Mouse (Mus musculus): ENCODE results near the gene Gm21969.

Gene Gm21969

DNA sequence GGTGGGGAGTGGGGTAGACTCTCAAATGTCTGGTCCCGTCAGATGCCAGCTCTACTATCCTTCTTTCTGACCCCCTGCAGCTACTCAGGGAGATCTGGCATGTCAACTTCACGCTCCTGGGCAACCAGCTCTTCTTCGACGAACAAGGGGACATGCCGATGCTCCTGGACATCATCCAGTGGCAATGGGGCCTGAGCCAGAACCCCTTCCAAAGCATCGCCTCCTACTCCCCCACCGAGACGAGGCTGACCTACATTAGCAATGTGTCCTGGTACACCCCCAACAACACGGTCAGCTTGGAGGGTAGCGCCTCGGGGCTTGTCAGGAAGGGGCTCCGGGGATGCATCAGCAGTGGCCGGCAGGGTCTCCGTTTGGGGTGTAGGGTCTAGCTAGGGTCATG, 58.9 kb downstream of the Gm21969 start:
- DNase-seq (ENCODE audit: low spot score) = no peak

- no peak for DNase-seq (ENCODE audit: low spot score)
Observed at GRCm38 (mm10) chr4:139667632-139668031, 64.6 kb downstream of the Gm21969 start.

DNA sequence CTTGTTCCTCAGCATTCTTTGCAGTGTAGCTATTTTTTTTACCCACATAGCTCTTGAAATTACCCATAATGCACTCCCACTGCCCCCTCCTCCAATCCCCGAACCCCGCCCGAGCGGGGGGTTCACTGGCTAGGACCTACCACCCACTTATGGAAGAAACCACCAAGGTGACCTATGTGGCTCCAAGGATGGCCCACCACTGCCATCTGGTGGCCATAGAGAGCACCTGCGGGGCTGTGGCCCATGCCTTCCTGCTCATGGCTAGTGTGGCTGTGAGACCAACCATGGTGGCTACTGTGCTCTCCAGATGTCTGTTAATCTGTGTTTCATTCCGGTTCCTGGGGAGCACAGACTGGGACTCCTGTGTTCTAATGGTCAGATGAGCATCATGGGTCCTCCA, 66.9 kb downstream of the Gm21969 start:
- DNase-seq (ENCODE audit: low spot score) = peak; percentile 50

DNA sequence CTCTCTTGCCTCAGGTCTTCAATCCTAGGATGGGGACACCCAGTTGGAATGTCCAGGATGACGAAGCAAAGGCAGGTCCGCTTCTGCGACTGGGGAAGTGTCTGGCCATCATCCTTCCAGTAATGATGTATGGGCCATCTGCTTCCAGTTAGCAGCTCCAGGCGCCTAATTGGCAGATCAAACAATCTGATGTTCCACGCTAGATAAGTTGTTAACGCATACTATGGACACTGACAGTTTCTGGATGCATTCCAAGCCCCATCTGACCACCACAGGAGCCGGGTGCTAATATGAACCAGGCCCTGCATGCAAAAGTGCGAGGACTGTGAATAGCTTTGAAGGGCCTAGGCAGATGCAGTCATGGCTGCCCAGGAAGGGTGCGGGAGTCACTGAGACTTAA, 72.7 kb downstream of the Gm21969 start:
- DNase-seq (ENCODE audit: low spot score) = no peak

DNA sequence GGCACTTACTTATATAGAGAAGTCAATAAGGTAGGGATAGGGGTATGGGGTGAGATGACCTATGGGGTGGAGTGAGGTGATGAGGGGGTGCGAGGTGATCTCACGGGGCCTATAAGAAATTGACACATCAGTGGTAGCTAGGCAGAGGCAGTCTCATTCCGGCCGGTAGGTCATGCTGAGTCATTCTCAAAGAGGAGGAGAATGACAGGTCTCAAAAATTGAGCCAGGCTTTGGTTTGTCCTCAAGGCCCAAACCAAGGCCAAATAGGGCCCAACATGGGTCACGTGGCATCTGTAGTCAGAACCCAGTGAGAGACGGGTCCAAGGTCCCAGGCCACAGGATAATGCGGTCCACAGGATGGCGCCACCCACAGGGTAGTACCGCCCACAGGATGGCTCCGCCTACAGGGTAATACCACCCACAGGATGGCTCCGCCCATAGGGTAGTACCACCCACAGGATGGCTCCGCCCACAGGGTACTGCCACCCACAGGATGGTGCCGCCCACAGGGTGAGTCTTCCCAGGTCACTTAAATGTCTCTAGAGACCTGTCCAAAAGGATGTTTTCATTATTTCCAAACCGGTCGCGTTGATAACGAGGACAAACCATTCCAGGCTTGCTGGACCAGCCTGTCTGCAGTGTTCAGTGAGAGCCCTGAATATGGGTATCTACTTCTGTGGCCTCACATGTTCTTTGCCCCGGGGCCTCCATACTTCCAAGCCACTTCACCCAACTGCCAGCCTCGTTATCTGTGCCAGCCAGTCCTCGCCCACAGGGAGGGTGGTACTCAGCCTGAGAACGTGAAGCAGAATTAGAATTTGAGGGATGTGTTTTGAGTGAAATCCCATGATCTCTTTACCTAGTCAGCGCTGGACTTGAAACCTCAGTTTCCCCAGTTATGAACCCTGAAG, 81.0 kb downstream of the Gm21969 start:
- no peak for DNase-seq (ENCODE audit: low spot score)

GRCm38 (mm10) chr4:139684639-139685017, 81.6 kb downstream of the Gm21969 start:
- DNase-seq (ENCODE audit: low spot score) = no peak

GRCm38 (mm10) chr4:139688058-139688457, 85.1 kb downstream of the Gm21969 start:
- DNase-seq (ENCODE audit: low spot score) = no peak

DNA sequence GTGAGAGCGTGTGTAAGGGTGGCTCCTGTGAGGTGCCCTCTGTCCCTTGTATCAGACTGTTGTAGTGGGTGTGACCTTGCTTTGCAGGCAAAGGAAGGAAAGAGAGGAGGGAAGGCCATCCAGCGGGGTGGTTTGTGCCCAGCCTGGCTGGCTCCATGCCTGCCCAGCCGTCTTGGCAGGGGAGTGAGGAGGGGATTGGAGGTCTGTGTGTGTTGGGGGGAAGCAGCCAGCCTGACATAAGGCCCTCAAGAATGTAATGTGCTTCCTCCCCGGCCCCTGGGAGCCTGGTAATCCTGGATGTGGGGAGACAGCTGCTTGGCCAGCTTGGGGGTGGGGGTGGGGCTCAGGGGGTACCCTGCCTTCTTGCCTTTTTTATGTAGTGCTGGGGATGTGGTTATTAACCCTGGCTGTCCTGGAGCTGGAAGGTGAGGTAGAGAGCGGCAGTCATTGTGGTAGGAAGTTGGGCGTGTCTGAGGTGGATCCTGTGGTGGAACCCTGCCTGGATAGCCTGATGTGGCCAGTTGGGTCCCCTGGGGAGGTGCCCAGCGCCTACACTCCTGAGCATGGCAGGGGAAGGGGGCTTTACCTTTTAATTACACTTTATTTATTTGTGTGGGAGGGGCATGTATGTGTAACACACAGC, 86.8 kb downstream of the Gm21969 start:
- no peak for DNase-seq (ENCODE audit: low spot score)

DNA sequence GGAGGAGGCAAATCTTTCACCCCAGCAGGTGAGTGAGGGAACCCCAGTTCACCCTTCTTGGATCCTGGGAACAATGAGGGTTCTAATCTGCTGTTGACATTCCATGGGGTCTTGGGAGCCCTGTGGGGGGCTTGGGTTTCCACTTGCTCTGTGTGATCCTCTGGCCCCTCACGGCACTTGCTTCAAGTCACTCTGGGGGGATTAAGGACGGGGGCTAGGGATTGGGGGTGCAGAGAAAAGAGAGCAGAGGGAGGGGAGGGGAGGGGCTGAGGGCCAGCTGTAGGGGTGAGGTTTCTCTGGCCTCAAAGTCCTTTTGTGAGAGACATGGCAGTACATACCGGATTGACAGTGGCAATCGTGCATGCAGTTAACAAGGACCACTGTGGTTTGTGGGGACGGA, 90.3 kb downstream of the Gm21969 start:
- DNase-seq (ENCODE audit: low spot score) = no peak

- DNase-seq (ENCODE audit: low spot score) = no peak
Observed at GRCm38 (mm10) chr4:139697755-139698154, 94.8 kb downstream of the Gm21969 start.

GRCm38 (mm10) chr4:139698602-139699001, 95.6 kb downstream of the Gm21969 start:
- no peak for DNase-seq (ENCODE audit: low spot score)

- DNase-seq (ENCODE audit: low spot score) = no peak
Observed at GRCm38 (mm10) chr4:139702914-139703313, 99.9 kb downstream of the Gm21969 start.

DNA sequence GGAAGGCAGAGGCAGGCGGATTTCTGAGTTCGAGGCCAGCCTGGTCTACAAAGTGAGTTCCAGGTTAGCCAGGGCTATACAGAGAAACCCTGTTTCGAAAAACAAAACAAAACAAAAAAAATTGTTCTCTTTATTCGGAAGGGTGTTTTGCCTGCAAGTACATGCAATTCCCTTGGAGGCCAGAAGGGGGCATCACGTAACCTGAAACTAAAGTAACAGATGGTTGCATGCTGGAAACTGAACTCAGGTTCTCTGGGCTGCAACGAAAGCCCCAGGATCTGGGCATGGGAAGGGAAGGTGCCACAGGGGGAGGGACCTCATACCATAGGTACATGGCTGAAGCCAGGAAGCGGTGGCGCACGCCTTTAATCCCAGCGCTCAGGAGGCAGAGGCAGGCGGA, 100.5 kb downstream of the Gm21969 start:
- DNase-seq (ENCODE audit: low spot score) = no peak

DNA sequence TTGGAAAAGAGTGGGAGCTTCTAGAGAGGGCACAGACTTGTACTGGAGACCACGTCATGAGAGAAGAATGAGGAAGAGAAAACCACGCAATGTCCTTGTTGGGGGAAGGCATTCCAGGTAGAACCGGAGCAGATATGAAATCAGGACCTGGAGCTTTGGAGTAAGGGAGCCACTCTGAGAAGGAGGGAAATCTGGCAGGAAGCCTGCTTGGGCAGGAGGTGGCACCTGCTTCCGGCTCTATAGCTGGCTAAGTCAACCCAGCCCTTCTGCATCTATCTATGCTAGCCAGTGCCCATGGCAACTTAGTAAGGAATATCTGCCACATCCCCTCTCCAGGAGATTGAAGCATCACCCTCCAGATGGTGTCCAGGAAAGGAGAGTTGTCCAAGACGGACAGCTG, 103.0 kb downstream of the Gm21969 start:
- no peak for DNase-seq (ENCODE audit: low spot score)

DNA sequence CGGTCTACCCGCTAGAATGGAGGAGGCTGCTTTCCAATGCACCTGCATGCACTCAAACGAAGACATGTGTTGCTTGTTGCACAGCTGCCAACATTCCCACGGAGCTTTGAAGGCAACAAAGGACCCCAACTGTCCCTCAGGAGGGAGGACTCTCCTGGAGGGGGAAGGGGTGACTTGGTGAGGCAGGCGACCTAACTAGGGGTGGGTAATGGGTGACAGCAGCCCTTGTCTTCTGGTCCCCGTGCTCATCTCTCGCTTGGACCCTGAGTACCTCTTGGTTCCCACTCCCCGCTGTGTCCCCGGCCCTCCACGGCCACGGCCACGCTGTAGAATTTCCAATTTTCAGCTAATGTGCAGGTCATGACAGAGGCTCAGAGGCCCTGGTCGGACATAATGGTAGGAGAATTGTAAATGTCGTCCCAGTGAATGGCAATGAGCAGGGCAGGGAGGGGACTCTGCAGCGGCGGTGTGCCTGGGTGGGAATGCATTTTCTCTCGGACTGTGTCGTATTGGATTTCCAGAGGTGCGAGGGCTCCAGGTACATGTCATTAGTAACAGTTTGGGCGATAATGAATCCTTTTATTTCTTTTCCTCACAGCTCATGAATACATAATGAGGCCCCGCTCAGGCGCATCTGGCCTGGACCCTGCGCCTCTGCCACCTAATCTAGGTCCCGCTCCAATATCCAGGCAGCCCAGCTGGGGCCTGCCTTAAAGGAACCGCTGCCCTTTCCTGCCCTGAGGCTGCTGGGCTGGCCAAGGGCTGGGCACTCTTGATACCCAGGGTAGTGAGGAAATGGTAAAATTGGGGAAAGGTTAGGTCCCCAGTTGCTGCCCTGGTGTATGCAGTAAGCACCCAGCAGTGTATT, 107.7 kb downstream of the Gm21969 start:
- no peak for DNase-seq (ENCODE audit: low spot score)
